Mouse (Mus musculus) layer of hippocampus, postnatal 14 days (tissue): ENCODE results near the gene Crls1. TPM values are rescaled to one million over a fixed set of nuclear protein-coding genes. Genes with fewer than 3 reads are reported as not detected.

Experiments used
- DNase-seq, 2 experiments: peaks; one replicate each; pipeline ENCODE4 v3.0.0; 2021 to 2022; ENCODE audit warnings: low spot score in 2 of 2, mixed read lengths in 1 of 2
- long read RNA-seq, 2 experiments: library from polyadenylated mRNA; stranded (forward); transcript quantifications; one replicate each; pipeline ENCODE4 v2.0.0; 2021
- total RNA-seq, 2 experiments: library from RNA; stranded (reverse); gene quantifications; 2 replicates each; pipeline ENCODE4 v1.2.3; 2021

Gene Crls1
- 10 to 100 TPM; 33.5 to 38.1 TPM for total RNA-seq
- long read RNA-seq, experiment 1, transcript Crls1-201 (7 exons, 1,924 nt): major isoform, 66 of 75 reads
- long read RNA-seq, experiment 1, partial matches to known transcripts: 0 of 75 reads
- long read RNA-seq, experiment 1, other reads (novel, unspliced or antisense): 8 of 75 reads
- long read RNA-seq, experiment 2, transcript Crls1-201 (7 exons, 1,924 nt): major isoform, 74 of 96 reads
- long read RNA-seq, experiment 2, partial matches to known transcripts: 0 of 96 reads
- long read RNA-seq, experiment 2, other reads (novel, unspliced or antisense): 19 of 96 reads

DNA sequence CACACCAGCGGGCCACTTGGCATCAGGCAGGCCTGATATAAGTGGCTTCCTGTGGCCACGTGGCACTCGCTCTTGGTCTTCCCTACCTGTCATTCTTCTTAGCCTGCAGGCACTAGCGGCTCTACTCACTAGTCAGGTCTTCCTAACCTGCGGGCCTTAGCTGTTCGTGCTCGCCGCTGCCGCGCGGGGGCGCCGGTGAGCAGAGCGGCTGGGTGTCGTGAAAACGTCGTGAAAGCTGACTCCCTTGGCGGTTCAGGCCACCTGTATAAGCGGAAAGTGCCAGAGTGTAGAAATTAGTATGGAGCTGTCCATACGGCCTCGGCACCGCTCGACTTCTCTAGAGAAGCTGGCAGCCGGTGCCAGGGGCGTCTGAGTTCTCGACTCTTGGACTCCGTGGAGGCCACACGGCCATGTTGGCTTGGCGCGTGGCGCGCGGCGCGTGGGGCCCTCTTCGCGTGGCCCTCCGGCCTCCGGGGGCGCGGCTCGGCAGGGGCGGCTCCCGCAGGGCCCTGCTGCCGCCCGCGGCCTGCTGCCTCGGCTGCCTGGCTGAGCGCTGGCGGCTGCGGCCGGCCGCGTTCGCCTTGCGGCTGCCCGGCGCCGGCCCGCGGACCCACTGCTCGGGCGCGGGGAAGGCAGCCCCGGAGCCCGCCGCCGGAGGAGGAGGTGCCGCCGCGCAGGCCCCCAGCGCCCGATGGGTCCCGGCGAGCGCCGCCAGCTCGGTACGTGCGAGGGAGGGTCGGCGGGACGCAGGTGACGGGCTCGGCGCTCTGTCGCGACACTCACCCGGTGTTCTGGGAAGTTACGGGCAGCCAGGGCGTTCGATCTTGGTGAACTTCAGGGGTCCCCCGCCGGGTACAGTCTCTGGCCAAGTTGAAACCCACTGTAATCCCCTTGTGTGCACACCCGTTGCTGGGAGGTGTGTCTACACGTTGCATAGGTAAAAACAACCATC, at the start of gene Crls1:
Crls1 (plus strand) TSS at position 260 of the 952 bp plus-strand sequence.
- peak; percentile 97 to 99 for DNase-seq

DNA sequence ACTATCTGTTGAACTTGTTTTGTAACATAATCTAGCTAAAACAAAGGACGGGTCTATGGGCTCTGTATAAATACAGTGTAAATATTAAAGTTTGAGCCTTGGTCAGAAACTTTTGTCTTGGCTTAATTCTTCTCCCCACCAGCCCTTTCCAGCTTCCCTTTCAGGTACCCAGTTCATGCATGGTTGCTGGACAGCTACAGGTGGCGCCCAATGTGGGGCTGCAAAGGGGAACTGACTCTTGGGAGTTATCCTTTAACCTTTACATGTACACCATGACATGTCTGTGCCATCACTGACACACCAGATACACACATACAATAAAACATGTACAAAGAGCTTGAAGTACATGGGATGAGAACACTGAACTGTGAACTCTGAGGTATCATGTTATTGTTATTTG, 43.5 kb upstream of the Crls1 start:
- DNase-seq: no peak

DNA sequence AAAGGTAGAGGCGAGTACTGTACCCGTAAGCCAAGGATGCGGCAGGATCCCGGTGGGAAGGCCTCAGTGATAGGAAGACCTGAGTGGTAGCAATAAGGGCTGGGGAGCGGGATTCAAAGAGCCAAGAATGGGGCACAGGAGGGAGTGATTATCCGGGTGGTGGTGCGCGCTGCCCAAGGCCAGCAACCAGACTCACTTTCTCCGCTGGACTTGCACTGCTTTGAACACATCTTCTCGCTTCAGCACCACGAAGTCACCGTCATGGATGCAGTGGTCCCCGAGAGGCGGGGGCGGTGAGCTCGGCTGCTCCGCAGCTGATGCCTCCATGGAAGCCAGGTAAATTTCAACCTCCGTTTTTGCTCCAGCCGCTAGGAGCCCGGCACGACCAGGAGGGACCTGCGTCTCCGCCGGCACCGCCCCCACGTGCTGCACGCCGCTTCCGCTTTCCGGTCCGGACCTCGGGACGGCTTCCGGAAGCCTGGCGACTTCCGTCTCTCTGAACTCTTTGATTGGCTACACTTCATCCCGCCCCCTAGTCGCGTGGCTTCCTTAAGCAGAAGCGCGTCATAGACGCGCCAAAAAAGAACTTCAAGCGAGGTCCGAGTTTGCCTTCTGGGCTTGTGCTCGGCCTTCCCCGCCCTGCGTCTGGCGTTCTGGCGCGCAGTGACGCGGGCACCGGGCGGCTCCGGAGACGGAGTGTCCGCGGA, 30.7 kb upstream of the Crls1 start, which contains the start of the genes Trmt6 and Mcm8:
Trmt6 (minus strand) TSS at position 448 of the 707 bp plus-strand sequence.
Mcm8 (plus strand) TSS at position 534 of the 707 bp plus-strand sequence.
- DNase-seq: peak; percentile 80 to 92

DNA sequence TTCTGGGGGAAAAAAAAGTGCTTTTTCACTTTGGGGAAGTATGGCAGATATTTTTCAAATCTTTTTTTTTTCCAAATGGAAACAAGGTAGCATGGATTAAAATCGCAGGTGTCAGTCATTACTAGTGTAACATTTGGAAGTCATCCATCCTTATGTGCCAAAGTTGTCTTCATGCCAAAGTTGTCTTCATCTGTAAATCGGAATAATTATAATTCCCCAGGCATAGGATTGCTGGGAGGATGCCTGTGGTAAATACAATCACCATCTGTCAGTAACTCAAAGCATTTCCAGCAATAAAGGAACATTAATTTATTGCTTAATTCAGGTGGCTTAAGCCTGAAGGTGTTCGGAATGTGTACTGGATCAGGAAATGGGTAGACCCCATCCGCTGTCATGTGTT, 5.4 kb upstream of the Crls1 start:
- DNase-seq: no peak

DNA sequence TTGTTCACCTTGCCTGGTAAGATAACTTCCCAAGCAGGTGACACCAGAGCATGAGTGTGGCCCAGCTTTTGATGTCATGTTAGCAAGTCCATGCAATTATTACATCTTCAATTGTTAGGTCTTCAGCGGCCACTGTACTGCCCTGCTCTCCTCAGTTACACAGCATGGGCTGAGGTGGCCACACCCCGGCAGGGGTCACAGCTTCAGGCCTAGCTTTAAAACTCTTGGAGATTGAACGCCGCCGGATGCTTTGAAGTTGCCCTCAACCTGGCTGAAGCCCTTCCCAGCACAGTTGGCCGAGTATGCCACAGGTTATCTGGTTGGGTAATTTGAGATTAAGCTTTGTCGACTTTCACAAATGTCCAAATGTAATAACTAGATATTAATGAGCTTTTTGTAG, 1.1 kb downstream of the Crls1 start:
- no peak for DNase-seq

DNA sequence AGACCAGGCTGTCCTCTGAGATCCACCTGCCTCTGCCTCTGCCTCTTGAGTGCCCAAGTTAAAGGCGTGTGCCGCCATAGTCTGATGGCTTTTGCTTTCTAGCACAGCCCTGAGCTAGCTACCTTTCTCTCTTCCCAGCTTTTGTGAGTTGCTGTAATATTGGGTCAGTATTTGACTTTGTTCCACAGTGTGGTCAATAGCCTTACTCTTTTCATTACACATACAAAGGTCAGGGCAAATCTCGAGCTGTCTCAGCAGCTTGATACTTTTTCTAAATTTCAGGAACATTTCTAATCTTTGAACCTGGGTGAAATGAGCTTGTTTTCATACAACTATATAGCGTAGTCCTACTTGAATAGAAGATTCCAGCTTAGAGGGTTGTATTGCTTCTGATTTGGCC, 1.9 kb downstream of the Crls1 start:
- DNase-seq: no peak

DNA sequence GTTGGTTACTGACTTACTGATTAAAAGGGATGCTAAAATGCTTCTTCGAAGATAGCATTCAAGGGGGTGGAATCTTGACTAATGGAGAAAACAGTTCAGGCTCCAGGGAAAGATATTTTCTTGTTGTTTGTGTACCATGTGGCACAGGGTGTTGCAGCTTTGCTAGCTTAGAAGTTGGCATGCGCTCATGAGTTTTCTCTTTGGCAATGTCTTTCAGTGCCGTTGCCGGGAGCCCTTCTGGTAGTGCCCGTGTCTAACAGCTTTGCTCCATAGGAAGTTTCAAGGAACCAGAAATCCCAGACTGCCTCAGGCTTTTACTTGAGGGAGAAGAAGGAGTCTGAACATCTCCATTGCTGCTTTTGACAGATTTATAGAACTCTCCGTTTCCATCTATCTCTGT, 2.7 kb downstream of the Crls1 start:
- DNase-seq: peak; percentile 21 to 52

DNA sequence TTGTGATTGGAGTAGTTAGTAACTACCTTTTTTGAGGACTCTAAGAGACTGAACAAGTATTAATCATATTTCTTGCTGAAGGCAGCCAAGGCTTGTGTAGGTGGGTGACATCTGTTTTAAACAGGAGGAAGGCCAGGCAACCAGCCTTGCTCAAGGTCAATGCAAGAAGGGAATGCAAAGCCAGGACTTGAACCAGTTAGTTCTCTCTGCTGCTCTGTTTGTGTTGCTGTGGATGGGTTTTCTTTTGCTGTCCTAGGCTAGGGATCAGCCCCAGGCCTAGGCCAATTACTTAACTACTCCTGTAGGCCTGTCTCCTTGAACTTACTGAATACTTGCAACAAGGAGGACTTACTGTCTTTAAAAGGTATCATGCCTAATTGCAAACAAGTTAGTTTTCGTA, 6.6 kb downstream of the Crls1 start:
- no peak for DNase-seq

DNA sequence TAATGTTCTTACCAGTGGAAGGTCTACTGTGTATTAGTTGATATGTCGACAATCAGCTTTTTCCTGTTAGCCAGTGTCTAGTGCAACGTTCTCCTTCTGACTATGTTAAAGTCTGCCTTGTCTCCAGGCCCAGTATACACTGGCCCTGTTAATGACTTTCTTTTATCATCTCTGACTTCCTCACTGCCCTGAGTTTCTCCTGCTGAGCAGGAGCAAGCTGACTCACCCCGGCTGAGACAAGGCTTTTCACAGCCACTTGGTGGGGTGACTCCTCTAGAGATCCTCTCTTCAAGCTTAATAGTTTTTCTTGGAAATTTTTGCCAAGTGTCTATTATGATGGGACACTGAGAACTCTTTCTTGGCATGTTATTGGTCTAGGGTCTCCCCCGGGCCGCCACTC, 9.9 kb downstream of the Crls1 start:
- DNase-seq: no peak

DNA sequence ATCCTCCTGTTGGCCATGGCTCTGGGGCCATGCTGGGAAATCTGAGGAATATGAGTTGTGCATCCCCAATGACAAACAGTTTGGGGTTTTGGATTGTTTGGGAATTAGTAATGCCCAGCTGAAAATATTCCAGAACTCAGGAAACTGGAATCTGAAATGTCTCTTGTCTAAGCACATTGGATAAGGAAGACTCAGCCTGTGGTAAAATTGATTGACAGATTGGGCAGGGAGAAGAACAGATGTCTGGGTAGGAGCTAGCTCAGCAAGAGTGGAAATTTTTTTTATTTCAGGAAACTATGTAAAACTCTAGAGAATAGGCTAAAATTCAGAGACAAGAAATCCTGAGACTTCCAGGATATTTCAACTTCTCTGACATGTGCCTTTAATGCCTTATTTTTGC, 14.0 kb downstream of the Crls1 start:
- DNase-seq: no peak

DNA sequence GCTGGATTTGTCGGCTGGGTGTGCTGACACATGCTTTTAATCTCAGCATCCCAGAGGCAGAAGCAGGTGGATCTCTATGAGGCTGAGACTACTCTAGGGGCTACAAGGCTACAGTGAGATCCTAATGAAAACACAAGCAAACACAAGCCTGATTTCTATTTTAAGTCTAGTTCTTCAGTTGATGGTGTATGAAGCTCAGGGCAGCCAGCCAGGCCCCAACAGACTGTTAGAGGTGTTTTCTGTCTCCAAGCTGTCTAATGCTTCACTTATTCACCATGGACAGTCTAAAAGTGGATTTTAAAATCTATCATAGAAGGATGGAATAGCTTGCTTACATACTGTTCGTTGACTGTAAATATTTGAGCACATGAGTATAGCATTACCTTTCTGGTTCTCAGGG, 15.0 kb downstream of the Crls1 start:
- no peak for DNase-seq

DNA sequence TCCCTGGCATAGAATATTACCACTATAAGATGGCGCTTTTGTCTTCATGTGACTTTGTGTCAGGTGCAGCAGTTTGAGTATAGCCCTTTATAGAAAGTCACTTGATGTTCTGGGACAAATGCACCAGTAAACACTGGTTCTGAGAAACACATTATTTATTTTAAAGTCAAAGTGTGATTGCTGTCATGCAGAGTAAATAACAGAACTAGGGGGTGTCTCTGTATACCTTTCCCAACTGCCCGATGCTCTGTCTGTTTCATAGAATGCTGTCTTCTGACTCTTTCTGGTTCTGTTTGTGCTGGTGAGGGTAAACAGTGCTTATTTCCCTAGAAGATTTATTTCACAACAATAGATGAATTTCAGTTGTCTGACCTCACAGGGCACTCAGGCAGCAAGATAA, 16.9 kb downstream of the Crls1 start:
- no peak for DNase-seq

DNA sequence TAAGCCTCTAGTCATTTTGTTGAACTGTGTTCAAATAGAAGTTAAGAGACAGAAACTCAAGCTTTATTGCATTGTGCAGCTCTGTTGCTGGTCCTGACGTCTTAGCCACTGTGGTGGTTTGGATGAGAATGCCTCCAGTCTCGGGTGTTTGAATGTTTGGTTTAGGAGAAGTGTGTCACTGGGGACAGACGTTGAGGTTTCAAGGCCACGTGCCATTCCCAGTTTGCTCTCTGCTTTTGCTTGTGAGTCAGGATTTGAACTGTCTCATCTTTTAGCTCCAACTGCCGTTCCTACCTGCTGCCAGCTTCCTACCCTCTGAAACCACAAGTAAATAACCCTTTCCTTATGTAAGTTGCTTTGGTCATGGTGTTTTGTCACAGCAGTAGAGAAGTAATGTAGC, 21.1 kb downstream of the Crls1 start:
- no peak for DNase-seq

DNA sequence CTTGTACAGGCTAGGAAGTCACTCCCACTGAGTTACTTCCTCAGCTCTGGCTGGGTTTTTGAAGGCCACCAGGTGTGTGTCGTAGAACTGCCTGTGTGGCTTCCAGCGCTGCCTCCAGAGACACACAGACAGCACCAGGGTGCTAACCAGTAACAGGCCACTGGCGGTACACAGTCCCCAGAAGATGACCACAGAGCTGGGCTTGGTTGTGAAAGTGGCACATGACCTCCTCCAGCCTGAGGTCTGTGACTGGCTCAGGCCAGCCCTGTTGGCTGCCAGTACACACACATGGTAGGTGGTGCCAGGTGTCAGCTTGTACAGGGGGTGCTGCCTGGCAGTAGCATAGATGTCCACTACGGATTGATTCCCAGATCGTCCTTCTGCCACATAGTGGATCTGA, 23.2 kb downstream of the Crls1 start:
- DNase-seq: no peak

DNA sequence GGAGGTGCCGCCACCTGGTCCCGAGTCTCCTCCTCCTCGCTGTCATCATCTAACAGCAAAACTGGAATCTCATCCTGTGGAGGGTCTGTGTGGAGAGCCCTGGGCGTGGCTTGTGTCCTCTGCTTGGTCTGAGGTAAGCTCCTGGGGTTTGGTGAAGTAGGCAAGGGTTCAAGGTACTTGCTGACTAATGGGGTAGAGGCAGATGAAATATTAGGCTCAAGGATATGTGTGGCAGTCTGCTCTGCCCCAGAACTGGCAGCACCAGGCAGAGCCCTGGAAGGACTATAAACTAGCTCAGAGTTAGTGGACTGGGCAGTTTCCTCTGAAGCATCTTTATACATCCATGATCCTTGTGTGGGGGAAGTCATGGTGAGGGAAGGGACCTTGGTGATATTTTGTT, 23.8 kb downstream of the Crls1 start:
- no peak for DNase-seq

DNA sequence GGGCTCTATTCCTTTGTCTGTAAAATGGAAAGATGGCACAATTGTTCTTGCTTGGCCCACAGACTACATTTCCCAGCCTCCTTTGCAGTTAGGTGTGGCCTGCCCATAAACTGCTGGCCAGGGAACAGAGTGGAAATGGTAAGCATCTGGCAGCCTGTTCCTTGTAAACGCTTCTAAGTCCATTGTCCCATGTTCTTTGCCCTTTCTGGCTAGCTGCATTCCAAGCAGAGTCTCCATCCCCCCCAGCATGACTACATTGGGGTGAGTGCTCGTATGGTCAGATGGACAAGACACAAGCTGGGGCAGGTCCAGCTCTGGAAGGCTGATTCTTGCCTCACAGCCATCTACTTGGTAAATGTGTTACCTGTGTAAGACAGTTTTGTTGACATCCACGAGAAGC, 25.2 kb downstream of the Crls1 start:
- DNase-seq: no peak

DNA sequence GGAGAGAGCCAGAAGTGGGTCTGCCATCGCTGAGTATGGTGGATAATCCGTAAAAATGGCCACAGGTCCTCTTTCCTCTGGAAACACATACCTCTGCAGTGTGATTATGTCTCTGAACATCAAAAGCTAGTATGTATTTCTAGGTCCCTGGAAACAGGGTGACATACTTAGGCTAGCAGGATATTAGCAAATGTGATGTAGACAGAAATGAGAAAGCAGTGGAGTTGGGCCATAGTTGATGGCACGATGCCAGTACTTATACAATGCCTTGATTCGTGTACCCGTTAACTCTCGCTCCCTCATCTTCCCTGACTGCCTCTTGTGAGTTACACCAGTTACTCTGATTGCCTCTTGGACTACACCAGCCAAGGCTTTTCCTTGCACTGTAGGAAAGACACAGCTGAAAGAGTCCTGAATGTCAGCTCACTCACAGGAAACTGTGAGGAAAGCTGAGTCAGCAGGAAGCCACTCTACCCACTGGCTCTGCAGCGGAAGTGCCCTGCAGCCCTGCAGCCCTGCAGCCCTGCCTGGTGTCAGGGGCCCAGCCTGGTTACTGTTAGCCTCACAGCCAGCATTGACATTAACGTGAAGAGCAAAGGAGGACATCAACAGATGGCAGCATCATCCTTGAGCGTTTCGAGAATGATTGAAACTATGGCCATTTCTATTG, 27.3 kb downstream of the Crls1 start:
- no peak for DNase-seq

DNA sequence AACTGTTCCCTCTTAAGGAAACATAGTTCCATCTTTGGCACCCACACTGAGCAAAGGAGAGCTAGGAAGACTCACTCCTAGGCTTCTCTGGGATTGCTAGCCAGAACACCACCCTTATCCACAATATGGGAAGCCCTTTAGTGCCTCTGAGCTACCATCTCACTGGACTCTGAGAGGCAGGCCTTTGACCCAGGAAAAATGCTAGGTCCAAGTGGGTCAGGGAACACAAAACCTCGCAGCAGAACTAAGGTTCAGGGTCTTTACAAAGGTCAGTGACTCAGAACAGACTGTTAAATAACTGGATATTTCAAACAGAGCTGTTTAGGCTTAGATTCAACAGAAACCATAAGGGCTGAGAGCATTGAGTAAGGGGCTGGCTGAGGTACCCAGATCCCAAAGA, 30.5 kb downstream of the Crls1 start:
- no peak for DNase-seq

DNA sequence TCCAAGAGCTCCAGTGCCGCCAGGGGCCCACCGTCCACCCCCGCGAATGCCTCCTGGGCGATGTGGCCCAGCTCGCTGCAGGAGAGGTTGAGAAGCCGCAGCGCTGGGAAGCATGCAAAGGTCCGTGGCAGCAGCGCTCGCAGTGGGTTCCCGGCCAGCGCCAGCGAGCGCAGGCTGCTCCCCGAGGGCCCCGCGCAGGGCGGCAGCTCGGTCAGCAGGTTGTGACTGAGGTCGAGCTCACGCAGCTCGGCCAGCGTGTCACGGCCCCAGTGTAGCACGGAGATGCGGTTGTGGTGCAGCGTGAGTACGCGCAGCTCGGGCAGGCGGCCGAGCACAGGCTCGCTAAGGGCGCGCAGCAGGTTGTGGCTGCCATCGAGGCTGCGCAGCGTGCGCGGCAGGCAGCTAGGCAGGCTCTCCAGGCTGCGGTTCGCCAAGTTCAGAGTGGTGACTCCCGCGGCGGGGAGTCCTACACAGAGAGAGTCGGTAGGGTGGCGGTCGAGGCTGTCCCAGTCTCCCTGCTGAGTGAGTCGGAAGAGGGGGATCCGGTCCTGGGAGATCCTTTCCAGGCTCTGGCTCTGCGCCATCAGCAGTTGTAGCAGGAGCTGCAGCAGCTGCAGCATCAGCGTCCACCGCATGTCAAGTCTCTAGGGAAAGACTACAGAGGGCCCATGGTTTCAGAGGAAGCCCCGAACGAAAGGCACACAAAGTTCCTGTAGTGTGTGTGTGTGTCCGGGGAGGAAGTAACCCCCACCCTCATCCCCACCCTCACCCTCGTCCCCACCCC, 33.0 kb downstream of the Crls1 start:
- DNase-seq: peak; percentile 16 to 35
